Mouse (Mus musculus) heart, postnatal 36 days (tissue): ENCODE results near the gene Ccdc107. TPM values are rescaled to one million over a fixed set of nuclear protein-coding genes. Genes with fewer than 3 reads are reported as not detected.

Experiments used
- DNase-seq, 2 experiments: peaks; one replicate each; pipeline ENCODE4 v3.0.0; 2021 to 2022
- intact Hi-C: fragments of 180-260 bp; cut with DNase I; formaldehyde crosslinking; loops from one replicate; pipeline ENCODE4 v1.15.1; 2025
- total RNA-seq, 2 experiments: library from RNA; stranded (reverse); gene quantifications; 2 replicates each; pipeline ENCODE4 v1.2.3; 2021

The Ccdc107 gene
- total RNA-seq, 2 experiments from 2014 or later, result 25.3 to 29.8 TPM

- DNase-seq, result peak in 1 of 2 experiments; percentile 42
- intact Hi-C loops, result no loop called here
Observed at GRCm38 (mm10) chr4:43508666-43508997, 15.9 kb downstream of the Ccdc107 start.

- intact Hi-C loops, result no loop called here
- DNase-seq, result no peak
Observed at GRCm38 (mm10) chr4:43509109-43509508, 16.4 kb downstream of the Ccdc107 start.

- DNase-seq, result no peak
- intact Hi-C loops, result no loop called here
Observed at GRCm38 (mm10) chr4:43511675-43512454, 19.2 kb downstream of the Ccdc107 start.

- intact Hi-C loops, result no loop called here
Observed at GRCm38 (mm10) chr4:43512653-43513052, 20.0 kb downstream of the Ccdc107 start.

GRCm38 (mm10) chr4:43513300-43513699, 20.6 kb downstream of the Ccdc107 start:
- intact Hi-C loops, result no loop called here
- DNase-seq, result no peak

More at GRCm38 (mm10) chr4:43512653-43513052, 20.0 kb downstream of the Ccdc107 start:
- DNase-seq, result no peak

GRCm38 (mm10) chr4:43513791-43514190, 21.1 kb downstream of the Ccdc107 start:
- no peak for DNase-seq
- intact Hi-C loops, result no loop called here

GRCm38 (mm10) chr4:43515764-43516708, 23.3 kb downstream of the Ccdc107 start:
- intact Hi-C loops, result no loop called here
- DNase-seq, result no peak

- no peak for DNase-seq
- intact Hi-C loops, result no loop called here
Observed at GRCm38 (mm10) chr4:43519551-43519950, 26.9 kb downstream of the Ccdc107 start.

- DNase-seq, result peak; percentile 93 to 95
- intact Hi-C loops, result no loop called here
Observed at GRCm38 (mm10) chr4:43519956-43520355, 27.3 kb downstream of the Ccdc107 start.

GRCm38 (mm10) chr4:43527880-43528279, 35.2 kb downstream of the Ccdc107 start:
- intact Hi-C loops, result no loop called here
- DNase-seq, result no peak

GRCm38 (mm10) chr4:43528487-43528886, 35.8 kb downstream of the Ccdc107 start:
- intact Hi-C loops, result no loop called here
- no peak for DNase-seq

- DNase-seq, result no peak
- intact Hi-C loops, result loop anchor here (2.0 kb wide), 3 partner anchors 31 to 181 kb away; partner anchors contain the start of gene Olfr71
Observed at GRCm38 (mm10) chr4:43530081-43530501, 37.4 kb downstream of the Ccdc107 start.

GRCm38 (mm10) chr4:43530581-43530980, 37.9 kb downstream of the Ccdc107 start:
- intact Hi-C loops, result loop anchor here (2.0 kb wide), 3 partner anchors 30 to 180 kb away; partner anchors contain the start of gene Olfr71
- DNase-seq, result peak; percentile 75 to 80

- no peak for DNase-seq
- intact Hi-C loops, result no loop called here
Observed at GRCm38 (mm10) chr4:43533270-43533669, 40.6 kb downstream of the Ccdc107 start.

GRCm38 (mm10) chr4:43535628-43536027, 42.9 kb downstream of the Ccdc107 start:
- DNase-seq, result no peak
- intact Hi-C loops, result no loop called here

GRCm38 (mm10) chr4:43536031-43536430, 43.3 kb downstream of the Ccdc107 start:
- DNase-seq, result no peak
- intact Hi-C loops, result no loop called here

GRCm38 (mm10) chr4:43542044-43542443, 49.3 kb downstream of the Ccdc107 start:
- no peak for DNase-seq
- intact Hi-C loops, result no loop called here
